Mouse (Mus musculus): Measurements from ENCODE around the gene Gtf2i. TPM values are rescaled to one million over a fixed set of nuclear protein-coding genes. Genes with fewer than 3 reads are reported as not detected.

The Gtf2i gene
- polyA plus RNA-seq, 1 experiment from 2014 or later, result 34.2 TPM

DNA sequence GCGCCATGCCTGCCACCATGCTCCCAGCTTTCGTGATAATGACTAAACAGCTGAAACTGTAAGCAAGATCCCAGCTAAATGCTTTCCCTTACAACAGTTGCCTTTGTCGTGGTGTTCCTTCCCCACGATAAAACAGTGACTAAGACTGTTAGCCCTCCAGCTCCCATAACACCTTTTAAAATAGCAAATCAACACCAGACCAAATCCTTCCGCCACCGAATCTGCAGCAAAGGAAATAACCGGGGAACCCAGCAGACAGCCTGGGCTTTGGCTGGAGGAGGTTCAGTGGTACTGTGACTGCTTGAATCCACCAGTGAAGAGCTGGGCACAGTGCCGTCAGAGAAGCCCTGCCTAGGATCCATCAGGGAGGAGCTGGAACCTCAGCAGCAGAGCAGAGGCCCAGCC is 65.3 kb downstream of the Gtf2i start:
- Histone ChIP-seq H3K9ac (ENCODE audit: low read depth, low read length) (no peak overlapping the region), H3K4me3 (ENCODE audit: low read depth, low read length) (no peak overlapping the region), H3K36me3 (ENCODE audit: control insufficient read depth, insufficient read depth) (peaks cover 83% of the 10 kb centered on the region), H3K4me2 (ENCODE audit: low read depth, low read length) (no peak overlapping the region), H3K4me1 (ENCODE audit: control insufficient read depth, low read depth, low read length) (no peaks in the 10 kb centered on the region), H3K9me3 (replicated peaks; ENCODE audit: control insufficient read depth, low read length) (no peaks in the 10 kb centered on the region), H3K27me3 (ENCODE audit: control insufficient read depth, insufficient read depth, low read depth, low read length) (no peaks in the 10 kb centered on the region), H3K27ac (ENCODE audit: low read length) (no peak overlapping the region)
- WGBS (ENCODE audit: insufficient replicate concordance), result 83% methylated on average over 8 of the region's 8 CpGs
- ATAC-seq (ENCODE audit: low read depth), result no peak

DNA sequence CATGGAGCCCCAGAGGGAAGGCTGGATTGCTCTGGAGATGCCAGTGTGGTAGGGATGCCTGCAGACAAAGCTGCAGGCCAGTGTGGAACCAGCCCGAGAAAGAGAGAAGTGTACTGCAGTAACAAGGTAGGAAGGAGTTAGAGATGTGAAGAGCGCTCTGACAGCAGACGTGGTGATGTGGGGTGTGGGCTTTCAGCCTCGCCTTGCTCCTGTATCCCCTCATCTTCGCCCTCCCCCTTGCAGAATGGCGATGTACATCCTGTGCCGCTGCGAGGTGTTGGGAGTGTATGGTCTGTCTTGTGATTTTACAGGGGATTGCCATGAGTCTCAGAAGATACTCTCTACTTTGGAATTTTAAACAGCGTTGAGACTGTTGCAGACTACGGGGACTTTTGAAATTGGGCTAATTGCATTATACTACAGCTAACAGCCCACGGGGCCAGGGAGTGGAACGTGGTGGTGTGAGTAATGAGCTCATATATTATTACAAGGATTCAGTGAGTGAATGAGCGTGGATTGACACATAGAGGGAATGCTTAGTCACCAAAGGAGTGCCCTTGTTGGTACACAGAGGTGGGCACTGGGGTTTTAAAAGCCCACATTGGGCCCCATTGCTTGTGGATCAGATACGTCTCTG is 65.8 kb downstream of the Gtf2i start:
- Histone ChIP-seq H3K27ac (ENCODE audit: low read length) (no peak overlapping the region), H3K4me1 (ENCODE audit: control insufficient read depth, low read depth, low read length) (no peaks in the 10 kb centered on the region), H3K9me3 (replicated peaks; ENCODE audit: control insufficient read depth, low read length) (no peaks in the 10 kb centered on the region), H3K27me3 (ENCODE audit: control insufficient read depth, insufficient read depth, low read depth, low read length) (no peaks in the 10 kb centered on the region), H3K9ac (ENCODE audit: low read depth, low read length) (no peak overlapping the region), H3K4me2 (ENCODE audit: low read depth, low read length) (no peak overlapping the region), H3K4me3 (ENCODE audit: low read depth, low read length) (no peak overlapping the region), H3K36me3 (ENCODE audit: control insufficient read depth, insufficient read depth) (peaks cover 87% of the 10 kb centered on the region)
- 83% methylated on average over 14 of the region's 14 CpGs for WGBS (ENCODE audit: insufficient replicate concordance)
- no peak for ATAC-seq (ENCODE audit: low read depth)

DNA sequence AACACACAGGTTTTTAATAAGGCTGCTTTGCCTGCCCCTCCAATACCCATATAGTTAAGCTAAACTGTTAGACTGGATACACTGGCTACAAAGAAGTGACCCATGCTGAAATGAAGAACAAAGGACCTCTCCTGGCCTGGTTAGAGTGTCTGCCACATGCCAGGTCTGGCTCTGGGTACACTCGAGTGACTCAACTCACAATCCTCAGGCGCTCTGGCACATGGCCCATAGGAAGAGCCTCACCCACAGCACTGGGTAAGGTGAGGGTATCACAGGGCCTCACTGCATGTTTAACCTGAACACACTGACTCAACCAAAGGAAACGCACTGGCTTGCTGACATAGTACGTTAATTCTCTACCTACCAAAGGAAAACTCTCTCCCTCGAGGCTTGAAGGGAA is 68.4 kb downstream of the Gtf2i start:
- H3K27me3 ChIP-seq (ENCODE audit: control insufficient read depth, insufficient read depth, low read depth, low read length), result no peaks in the 10 kb centered on the region
- H3K4me1 ChIP-seq (ENCODE audit: control insufficient read depth, low read depth, low read length), result no peaks in the 10 kb centered on the region
- no peaks in the 10 kb centered on the region for H3K9me3 ChIP-seq (replicated peaks; ENCODE audit: control insufficient read depth, low read length)
- no peak overlapping the region for H3K4me3 ChIP-seq (ENCODE audit: low read depth, low read length)
- no peak overlapping the region for H3K4me2 ChIP-seq (ENCODE audit: low read depth, low read length)
- ATAC-seq (ENCODE audit: low read depth), result no peak
- H3K27ac ChIP-seq (ENCODE audit: low read length), result no peak overlapping the region
- 83% methylated on average over 5 of the region's 5 CpGs for WGBS (ENCODE audit: insufficient replicate concordance)
- peaks cover 90% of the 10 kb centered on the region for H3K36me3 ChIP-seq (ENCODE audit: control insufficient read depth, insufficient read depth)
- H3K9ac ChIP-seq (ENCODE audit: low read depth, low read length), result no peak overlapping the region

DNA sequence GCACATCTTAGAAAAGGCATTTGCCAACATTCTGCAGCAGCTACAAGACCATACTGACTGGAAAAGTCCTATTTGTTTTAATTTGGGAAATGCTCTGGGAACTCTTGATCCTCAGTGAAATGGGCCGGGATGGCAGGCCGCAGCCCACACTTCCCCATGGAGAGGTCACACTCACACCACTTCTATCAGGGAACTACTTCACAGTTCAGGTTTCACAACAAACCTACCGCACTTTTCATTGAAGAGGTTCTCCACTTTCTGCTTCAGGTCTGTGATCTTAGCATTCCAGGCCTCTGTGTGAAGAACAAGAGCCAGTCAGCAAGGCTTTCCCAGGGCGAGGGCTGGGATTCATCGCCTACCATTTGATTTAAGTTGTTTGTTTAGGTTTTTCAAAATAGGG is 69.7 kb downstream of the Gtf2i start:
- 82% methylated on average over 5 of the region's 5 CpGs for WGBS (ENCODE audit: insufficient replicate concordance)
- ATAC-seq (ENCODE audit: low read depth), result no peak
- peaks cover 93% of the 10 kb centered on the region for H3K36me3 ChIP-seq (ENCODE audit: control insufficient read depth, insufficient read depth)
- H3K4me2 ChIP-seq (ENCODE audit: low read depth, low read length), result no peak overlapping the region
- H3K4me1 ChIP-seq (ENCODE audit: control insufficient read depth, low read depth, low read length), result no peaks in the 10 kb centered on the region
- no peak overlapping the region for H3K4me3 ChIP-seq (ENCODE audit: low read depth, low read length)
- no peaks in the 10 kb centered on the region for H3K9me3 ChIP-seq (replicated peaks; ENCODE audit: control insufficient read depth, low read length)
- no peaks in the 10 kb centered on the region for H3K27me3 ChIP-seq (ENCODE audit: control insufficient read depth, insufficient read depth, low read depth, low read length)
- H3K27ac ChIP-seq (ENCODE audit: low read length), result no peak overlapping the region
- no peak overlapping the region for H3K9ac ChIP-seq (ENCODE audit: low read depth, low read length)

DNA sequence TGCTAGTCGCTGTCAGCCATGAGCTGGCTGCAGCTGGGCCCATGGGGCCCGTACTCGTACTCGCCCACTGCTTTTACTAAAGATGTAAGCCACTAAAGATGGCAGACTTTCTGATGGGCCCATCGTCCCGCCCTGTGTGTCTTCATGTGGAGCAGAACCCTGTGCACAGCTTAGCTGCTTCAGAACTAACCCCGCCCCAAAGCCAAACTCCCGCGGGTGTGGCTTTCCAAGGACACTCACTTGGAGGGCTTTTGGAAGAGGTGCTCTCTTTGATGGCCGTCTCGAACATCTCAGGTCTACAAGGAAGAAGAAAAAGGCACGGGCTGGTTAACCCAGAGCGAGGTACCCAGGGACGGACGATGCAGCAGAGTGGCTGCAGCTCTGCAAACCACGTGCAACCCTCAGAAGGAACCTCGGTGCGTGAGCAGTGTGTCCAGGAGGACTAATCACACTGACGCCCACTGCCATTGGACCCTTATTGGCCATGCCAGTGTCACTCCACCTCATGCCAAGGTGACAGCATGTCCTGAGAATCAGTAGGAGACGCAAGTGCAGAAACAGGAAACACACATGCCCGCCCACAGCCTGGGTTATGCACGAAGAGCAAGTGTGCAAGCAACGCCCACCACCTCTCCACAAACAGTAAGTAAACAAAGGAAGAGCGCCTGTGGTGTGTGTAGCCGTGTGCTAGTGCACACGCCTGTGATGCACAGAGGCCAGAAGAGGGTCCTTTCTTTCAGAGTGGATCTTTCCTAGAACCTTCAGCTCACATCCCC is 70.7 kb downstream of the Gtf2i start:
- no peaks in the 10 kb centered on the region for H3K4me1 ChIP-seq (ENCODE audit: control insufficient read depth, low read depth, low read length)
- no peaks in the 10 kb centered on the region for H3K27me3 ChIP-seq (ENCODE audit: control insufficient read depth, insufficient read depth, low read depth, low read length)
- H3K4me3 ChIP-seq (ENCODE audit: low read depth, low read length), result no peak overlapping the region
- H3K9me3 ChIP-seq (replicated peaks; ENCODE audit: control insufficient read depth, low read length), result no peaks in the 10 kb centered on the region
- no peak overlapping the region for H3K9ac ChIP-seq (ENCODE audit: low read depth, low read length)
- H3K27ac ChIP-seq (ENCODE audit: low read length), result no peak overlapping the region
- WGBS (ENCODE audit: insufficient replicate concordance), result 82% methylated on average over 26 of the region's 26 CpGs
- peaks cover 95% of the 10 kb centered on the region for H3K36me3 ChIP-seq (ENCODE audit: control insufficient read depth, insufficient read depth)
- no peak overlapping the region for H3K4me2 ChIP-seq (ENCODE audit: low read depth, low read length)
- no peak for ATAC-seq (ENCODE audit: low read depth)

DNA sequence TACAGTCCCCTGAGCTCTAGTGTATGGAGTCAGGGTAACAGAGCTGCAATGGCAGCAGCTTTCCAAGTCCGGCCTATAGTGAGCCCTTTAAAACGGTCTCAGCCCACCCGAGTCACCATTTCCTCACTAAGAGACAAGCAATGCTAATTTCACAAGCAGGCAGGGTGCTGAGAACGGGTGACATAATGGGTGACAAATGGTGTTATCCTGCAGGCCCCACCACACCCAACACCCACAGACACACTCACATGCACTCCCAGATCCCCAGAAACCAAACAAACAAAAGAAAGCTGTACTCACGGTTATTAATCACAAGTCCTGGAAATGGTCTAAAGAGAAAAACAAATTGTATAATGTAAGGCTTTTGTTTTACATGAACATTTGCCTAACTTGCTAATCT is 72.7 kb downstream of the Gtf2i start:
- ATAC-seq (ENCODE audit: low read depth), result no peak
- WGBS (ENCODE audit: insufficient replicate concordance), result 69% methylated on average over 5 of the region's 5 CpGs

DNA sequence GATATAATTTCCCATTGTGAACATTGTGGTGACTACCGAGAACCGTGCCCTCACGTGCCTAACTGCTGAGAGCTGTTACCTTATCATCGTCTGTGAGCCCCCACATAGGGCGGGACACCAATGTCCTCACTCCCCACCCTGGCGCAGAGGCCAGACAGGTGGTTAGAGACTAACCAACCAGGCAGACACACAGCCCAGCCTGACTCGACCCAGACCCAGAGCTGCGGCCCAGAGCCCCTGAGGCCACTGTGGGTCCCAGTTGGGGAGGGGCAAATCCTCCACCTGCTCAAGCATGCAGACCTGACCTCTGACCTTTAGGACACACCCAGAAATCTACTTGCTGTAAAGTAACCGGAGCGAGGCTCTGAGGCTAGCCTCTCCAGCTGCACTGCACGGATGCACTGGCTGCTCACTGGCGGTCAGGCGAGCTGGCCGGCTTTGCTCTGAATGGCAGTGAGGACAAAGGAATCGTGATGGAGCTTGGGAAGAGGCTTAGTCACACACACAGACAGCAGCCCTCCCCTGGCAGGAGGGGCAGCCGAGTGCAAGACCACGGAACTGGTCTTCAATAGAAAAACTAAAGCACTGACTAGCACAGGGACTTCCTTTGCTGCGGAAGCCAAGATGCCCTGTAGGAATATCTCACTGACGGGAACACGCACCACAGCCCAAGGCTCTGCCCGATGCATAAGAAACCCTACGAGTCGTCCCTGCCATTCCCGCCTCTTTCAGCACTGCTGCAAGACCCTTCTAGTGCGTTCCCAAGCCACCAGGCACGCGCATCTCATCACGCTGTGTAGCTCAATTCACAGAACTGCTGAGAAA is 76.4 kb downstream of the Gtf2i start:
- Histone ChIP-seq H3K4me2 (ENCODE audit: low read depth, low read length) (no peak overlapping the region), H3K9me3 (replicated peaks; ENCODE audit: control insufficient read depth, low read length) (no peaks in the 10 kb centered on the region), H3K36me3 (ENCODE audit: control insufficient read depth, insufficient read depth) (peaks cover 57% of the 10 kb centered on the region), H3K27ac (ENCODE audit: low read length) (no peak overlapping the region), H3K4me1 (ENCODE audit: control insufficient read depth, low read depth, low read length) (peaks cover 22% of the 10 kb centered on the region), H3K9ac (ENCODE audit: low read depth, low read length) (no peak overlapping the region), H3K27me3 (ENCODE audit: control insufficient read depth, insufficient read depth, low read depth, low read length) (no peaks in the 10 kb centered on the region), H3K4me3 (ENCODE audit: low read depth, low read length) (no peak overlapping the region)
- 75% methylated on average over 28 of the region's 28 CpGs for WGBS (ENCODE audit: insufficient replicate concordance)
- ATAC-seq (ENCODE audit: low read depth), result no peak

More for the DNA sequence above, 72.7 kb downstream of the Gtf2i start:
- Histone ChIP-seq H3K27me3 (ENCODE audit: control insufficient read depth, insufficient read depth, low read depth, low read length) (no peaks in the 10 kb centered on the region), H3K4me1 (ENCODE audit: control insufficient read depth, low read depth, low read length) (no peaks in the 10 kb centered on the region), H3K4me3 (ENCODE audit: low read depth, low read length) (no peak overlapping the region), H3K9ac (ENCODE audit: low read depth, low read length) (no peak overlapping the region), H3K9me3 (replicated peaks; ENCODE audit: control insufficient read depth, low read length) (no peaks in the 10 kb centered on the region), H3K4me2 (ENCODE audit: low read depth, low read length) (no peak overlapping the region), H3K27ac (ENCODE audit: low read length) (no peak overlapping the region), H3K36me3 (ENCODE audit: control insufficient read depth, insufficient read depth) (peaks cover 92% of the 10 kb centered on the region)

DNA sequence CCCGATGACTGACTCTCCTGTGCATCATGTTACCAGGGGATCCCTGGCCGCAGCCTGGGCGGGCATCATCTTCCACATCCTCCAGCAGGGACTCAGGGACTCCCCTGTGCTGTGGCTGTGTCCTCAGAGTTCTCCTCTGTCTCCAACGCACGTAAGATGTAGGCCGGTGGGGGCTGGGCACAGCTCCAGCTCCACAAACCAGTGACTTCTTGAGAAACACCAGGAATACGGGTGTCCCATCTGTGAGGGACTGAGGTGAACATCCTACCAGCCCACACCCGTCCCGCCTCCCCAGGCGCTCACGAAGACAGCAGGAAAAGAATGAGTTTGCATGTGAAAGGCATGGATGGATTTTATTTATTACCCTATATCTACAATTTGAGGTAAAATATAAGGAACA is 77.1 kb downstream of the Gtf2i start:
- Histone ChIP-seq H3K27ac (ENCODE audit: low read length) (no peak overlapping the region), H3K9ac (ENCODE audit: low read depth, low read length) (no peak overlapping the region), H3K27me3 (ENCODE audit: control insufficient read depth, insufficient read depth, low read depth, low read length) (no peaks in the 10 kb centered on the region), H3K4me1 (ENCODE audit: control insufficient read depth, low read depth, low read length) (peaks cover 28% of the 10 kb centered on the region), H3K4me2 (ENCODE audit: low read depth, low read length) (no peak overlapping the region), H3K36me3 (ENCODE audit: control insufficient read depth, insufficient read depth) (peaks cover 53% of the 10 kb centered on the region), H3K9me3 (replicated peaks; ENCODE audit: control insufficient read depth, low read length) (no peaks in the 10 kb centered on the region), H3K4me3 (ENCODE audit: low read depth, low read length) (no peak overlapping the region)
- ATAC-seq (ENCODE audit: low read depth), result no peak
- 75% methylated on average over 11 of the region's 11 CpGs for WGBS (ENCODE audit: insufficient replicate concordance)

DNA sequence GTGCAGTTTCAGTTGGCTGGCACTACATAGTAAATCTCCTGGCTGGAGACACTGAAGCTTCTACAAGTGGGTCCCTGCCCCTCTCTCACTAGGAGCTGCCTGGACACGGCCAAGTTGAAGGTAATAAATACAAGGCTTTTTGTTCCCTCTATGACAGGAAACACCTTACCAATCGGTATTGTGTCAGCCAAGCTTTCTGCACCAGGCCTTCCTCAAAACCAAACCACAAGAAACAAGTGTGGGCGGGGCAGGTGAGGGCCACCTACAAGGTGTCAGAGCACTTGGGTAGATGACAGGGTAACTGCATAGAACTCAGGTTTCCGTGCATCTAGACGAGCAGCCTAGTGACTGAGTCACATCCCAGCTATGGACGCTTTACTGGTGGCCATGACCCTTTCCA is 77.8 kb downstream of the Gtf2i start:
- 45% methylated on average over 6 of the region's 6 CpGs for WGBS (ENCODE audit: insufficient replicate concordance)
- Histone ChIP-seq H3K27ac (ENCODE audit: low read length) (peak overlapping the region; percentile 8; the same call in 1 of the 2 replicates), H3K9me3 (replicated peaks; ENCODE audit: control insufficient read depth, low read length) (no peaks in the 10 kb centered on the region), H3K4me1 (ENCODE audit: control insufficient read depth, low read depth, low read length) (peaks cover 32% of the 10 kb centered on the region), H3K27me3 (ENCODE audit: control insufficient read depth, insufficient read depth, low read depth, low read length) (no peaks in the 10 kb centered on the region), H3K4me3 (ENCODE audit: low read depth, low read length) (no peak overlapping the region), H3K36me3 (ENCODE audit: control insufficient read depth, insufficient read depth) (peaks cover 46% of the 10 kb centered on the region), H3K9ac (ENCODE audit: low read depth, low read length) (no peak overlapping the region), H3K4me2 (ENCODE audit: low read depth, low read length) (no peak overlapping the region)
- no peak for ATAC-seq (ENCODE audit: low read depth)
